Mouse (Mus musculus) retina, postnatal 7 days (tissue): ENCODE measurements around the gene Shisal2b.
A peak's percentile ranks its signal among the peaks of the same experiment; 100 is the strongest.
"Not testable (repeated sequence)": the region's sequence is repeated elsewhere in the genome, so short reads cannot be mapped to it uniquely, and the experiment has no call there.

ENCODE experiments used
- DNase-seq: peaks from one replicate; pipeline ENCODE4 v3.0.0-alpha.2; 2012; ENCODE audit warnings: low read depth, low spot score

Shisal2b gene

DNA sequence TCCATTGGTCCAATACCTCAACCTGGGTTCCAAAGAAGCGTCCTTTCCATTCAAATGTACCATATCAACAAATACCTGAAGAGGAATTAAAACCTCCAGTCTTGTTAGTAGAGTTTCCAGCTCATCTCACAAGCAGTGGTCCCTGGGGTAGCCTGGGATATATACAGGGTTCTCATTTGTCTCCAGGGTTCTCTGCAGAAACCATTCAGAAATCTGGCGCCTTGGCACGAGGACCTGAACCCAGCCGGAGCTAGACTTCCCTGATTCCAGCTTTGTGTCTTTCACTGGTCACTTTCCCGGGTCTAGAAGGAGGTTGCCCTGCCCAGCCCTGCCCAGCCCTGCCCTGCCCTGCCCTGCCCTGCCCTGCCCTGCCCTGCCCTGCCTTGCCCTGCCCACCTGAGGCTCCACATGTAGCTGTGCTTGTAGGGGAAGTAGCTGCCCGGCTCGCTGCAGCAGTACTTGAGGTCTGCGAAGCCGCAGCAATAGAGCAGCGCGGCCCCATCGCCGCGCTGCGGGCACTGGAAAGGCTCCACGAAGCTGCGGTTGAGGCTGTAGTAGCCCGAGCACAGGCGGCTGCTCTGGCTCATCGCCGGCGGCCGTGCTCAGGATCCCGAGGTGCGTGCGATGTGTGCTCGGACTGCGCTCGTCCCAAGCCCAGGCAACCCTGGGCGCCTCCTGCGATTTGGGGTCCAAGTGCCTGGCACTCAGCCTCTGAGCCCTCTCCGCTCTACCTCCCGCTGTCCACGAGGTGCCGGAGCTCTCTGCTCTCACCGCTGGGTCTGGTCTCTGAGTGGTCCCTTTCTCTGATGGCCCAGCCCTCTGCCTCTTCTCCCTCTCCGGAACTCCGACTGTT is at the start of gene Shisal2b:
Gene Shisal2b, minus strand, starts transcription at position 767 of the 853 bp plus-strand sequence.
- peak; percentile 14 for DNase-seq

DNA sequence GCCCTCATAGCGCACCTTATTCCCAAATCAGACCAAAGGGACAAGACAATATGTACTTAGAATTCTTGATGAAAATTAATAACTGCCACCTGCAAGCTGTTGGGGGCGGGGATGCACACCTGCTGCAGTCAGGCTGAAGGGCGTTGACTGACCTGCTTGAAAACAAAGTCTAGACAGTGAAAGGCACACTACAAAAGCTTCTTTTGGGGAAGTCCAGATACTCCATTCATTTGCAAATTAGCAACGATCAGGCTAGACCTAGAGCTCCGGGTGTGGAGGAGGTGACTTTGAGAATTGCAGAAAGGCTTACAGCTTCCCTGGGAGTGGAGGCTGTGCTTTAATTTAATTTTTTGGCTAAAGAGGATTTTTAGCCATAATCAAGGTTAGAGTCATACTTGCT is 47.9 kb upstream of the Shisal2b start:
- not testable (repeated sequence) for DNase-seq

GRCm38 (mm10) chr13:104911006-104911405 is 47.3 kb upstream of the Shisal2b start:
- not testable (repeated sequence) for DNase-seq

GRCm38 (mm10) chr13:104908691-104909090 is 45.0 kb upstream of the Shisal2b start:
- DNase-seq: no peak

GRCm38 (mm10) chr13:104894771-104895170 is 31.1 kb upstream of the Shisal2b start:
- DNase-seq: no peak

DNA sequence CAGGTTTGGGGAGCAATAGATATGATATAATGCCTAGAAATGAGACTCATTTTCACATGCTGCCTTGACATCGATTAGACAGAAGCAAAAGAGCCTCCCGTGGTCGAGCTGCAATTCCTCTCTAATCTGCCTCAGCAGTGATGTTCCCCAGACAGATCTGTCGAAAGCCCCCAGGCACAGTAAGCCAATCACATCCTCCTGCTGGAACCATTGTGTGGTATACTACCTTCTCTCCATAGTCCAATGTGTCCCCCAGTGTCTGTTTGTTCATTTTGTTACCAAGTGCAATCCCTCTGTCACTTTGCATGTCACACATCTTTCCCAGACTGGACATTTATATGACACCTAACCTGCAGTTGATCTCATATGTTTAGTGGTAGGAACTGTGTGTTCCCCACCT is 28.6 kb upstream of the Shisal2b start:
- no peak for DNase-seq

GRCm38 (mm10) chr13:104886308-104887032 is 22.8 kb upstream of the Shisal2b start:
- DNase-seq: no peak

DNA sequence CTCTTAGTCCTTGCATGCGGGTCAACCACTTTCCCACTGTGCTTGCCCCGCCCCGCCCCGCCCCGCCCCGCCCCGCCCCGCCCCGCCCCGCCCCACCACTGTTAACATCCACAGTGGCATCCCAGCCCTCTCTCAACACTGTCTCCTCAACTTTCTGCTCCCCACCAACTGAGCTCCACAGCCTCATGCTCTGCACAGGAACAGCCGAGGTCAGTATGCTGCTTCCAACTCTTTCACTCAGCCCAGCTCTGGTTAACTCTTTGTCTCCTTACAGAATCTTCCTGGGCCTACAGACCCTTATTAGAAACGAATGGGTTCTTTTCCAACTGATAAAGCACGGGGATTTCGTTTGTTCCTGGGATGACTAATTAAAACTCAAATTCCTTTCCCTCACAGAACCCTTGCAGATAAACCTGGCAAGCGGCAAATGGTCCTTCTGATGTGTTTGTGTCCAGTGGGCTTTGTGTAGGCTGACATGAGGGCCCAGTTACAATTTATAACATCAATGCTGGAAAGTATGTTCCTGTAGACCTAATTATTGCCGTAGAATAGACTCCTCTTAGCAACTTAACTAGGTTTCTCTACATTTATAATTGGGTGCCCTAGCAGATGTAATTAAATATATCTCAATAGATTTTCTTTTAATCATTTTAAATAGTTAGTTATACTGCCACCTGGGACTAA is 20.0 kb upstream of the Shisal2b start:
- no peak for DNase-seq

DNA sequence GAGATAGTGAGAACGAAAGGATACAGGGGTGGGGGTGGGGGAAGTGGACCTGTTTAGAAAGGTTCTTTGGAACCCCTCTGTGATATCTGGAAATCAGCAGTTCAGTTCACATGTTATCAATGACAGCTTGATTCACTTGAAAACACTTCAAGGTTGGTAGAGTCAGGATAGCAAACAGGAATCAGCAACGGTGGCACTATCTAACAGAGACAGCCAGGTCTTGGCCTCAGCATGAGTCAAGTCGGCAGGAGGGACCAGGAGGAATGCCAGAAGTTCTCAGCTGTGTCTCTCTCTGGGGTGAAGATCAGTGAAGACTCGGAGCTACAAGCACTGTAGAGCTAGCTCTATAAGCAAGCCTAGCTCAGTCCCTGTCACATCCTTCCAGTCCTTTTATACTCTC is 14.8 kb upstream of the Shisal2b start:
- DNase-seq: no peak

GRCm38 (mm10) chr13:104869907-104870306 is 6.2 kb upstream of the Shisal2b start:
- no peak for DNase-seq

DNA sequence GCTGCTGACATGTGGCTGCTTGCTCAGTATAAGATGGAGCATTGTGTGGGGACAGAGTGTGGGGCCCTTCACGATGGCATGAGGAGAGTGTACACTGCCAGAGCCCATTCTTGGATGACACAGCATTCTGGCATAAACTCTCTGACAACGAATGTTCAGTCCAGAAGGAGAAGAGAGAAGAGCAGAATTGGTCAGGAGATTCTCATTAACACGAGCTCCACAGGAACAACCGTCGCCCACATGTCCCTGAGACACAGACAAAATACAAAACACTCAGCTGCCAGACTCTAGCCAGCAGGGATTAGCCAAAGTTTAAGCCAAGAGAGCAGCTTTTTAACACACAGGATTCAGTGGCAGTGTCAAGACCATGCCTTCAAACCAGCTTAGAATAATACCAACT is 3.0 kb upstream of the Shisal2b start:
- DNase-seq: no peak

GRCm38 (mm10) chr13:104853645-104854044 is 10.0 kb downstream of the Shisal2b start:
- no peak for DNase-seq

DNA sequence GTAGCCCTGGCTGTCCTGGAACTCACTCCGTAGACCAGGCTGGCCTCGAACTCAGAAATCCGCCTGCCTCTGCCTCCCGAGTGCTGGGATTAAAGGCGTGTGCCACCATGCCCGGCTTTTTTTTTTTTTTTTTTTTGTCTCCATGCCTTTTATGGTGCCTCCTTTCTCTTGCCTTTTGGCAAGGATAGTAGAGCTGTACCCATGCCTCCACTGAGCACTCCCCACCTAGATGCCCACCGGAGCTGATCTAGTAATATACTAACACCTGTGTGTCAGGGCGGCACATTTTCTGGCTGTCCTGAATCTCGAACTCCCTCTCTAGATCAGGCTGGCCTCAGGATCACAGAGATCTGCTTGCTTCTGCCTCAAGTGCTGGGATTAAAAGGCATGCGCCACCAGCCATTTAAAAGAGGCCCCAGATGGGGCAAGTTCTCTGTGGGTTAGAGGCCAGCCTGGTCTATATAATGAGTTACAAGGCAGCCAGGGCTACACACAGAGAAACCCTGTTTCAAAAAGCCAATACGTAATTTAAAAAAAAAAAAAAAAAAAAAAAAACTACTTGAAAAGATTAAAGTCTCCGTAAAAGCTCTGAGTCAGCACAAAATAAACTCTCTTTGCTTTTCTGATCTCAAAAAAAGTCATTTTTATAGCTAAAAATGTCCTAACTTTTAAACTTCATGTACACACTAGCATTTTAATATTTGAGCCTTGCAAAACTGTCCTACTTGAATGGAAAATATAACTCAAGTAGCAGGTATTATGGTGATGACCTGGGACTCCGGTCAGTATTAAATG is 20.2 kb downstream of the Shisal2b start:
- no peak for DNase-seq

DNA sequence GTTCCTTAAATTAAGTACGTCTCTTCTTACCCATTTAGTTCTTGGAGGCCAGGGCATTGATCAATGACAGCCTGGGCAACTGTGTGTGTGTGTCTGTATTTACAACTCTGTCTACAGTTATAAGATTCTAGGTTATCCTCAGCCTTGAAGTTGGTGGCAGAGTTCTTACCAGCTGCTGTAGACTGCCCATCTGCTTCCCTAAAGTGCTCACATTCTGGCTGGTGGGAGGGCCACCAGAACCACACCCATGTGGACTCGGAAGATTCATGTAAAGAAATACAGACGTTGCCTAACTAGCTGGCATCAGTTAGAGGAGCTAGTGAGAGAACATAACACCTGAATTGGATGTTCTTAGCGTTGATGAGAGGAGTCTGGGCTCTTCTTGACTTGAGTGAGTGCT is 21.8 kb downstream of the Shisal2b start:
- no peak for DNase-seq

DNA sequence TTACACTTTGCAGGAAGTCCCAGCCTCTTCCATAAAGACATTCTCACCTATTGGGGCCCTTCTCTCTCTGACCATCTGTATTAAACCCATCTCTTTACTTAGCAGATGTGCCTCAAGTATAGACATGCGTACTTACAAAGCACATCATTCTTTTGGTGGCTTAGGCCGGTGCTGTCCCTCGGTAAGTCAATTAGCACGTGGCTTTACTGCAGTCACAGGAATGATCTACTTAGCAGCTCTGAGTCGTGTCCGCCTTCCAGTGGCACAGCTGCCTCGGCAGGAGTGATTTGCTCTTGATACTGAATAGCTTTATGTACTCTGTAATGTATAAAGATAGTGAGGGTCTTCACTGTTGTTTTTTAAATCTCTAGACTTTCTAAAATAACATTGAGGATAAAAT is 26.1 kb downstream of the Shisal2b start:
- DNase-seq: no peak

DNA sequence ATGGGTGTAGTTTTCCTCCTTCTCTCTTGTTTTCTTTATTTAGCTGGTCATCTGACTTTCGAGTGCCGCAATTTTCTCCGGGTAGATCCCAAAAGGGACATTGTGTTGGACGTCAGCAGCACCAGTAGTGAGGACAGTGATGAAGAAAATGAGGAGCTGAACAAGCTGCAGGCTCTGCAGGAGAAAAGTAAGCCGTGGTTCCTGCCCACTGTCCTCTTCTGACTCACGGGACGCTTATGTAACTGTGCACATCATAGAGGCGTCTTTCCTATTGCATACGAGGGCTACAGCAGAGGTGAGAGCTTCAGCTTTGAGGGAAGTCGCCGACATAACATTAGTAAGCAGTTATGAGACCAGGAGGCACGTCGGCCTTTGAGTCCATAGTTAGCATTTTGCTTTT is 30.9 kb downstream of the Shisal2b start:
- no peak for DNase-seq

- no peak for DNase-seq
Measured at GRCm38 (mm10) chr13:104825470-104825869, 38.2 kb downstream of the Shisal2b start.

DNA sequence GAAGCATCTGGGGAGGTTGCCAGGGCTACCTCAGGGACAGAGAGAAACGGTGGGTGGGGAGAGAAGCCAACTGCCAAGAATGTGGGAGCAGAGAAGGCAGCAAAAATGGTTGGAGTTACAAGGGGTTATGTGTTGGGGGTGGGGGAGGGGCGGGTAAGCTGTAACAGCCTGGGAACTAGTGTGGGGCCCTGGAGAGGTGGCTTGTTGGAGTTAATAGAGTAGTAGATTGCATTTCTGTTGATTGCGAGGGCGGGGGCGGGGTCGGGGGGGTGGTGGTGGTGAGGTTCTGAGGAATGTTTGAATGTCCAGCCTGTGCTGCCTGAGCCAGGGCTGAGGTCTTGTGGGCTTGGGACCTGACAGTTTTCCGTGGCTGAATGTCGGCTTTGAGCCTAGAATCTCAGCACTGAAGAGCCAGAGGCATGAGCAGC is 41.3 kb downstream of the Shisal2b start:
- no peak for DNase-seq

DNA sequence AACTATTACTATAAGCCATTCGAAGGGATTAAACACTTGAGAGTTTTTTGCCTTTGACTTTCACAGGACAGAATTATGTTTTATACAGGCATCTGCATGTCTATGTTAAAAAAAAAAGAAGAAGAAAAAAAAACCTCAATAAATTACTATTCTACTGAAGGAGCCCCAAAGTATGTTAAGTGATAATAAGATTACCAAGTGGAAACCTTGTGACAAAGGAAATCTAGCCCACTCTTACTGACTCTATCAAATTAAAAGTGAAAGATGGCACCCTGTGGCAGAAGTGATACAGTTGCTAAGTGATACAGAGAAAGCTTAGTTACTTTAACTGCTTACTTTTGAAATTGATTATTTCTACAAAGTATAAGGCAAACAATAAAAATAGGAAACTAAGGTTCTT is 41.8 kb downstream of the Shisal2b start:
- DNase-seq: no peak

- no peak for DNase-seq
Measured at GRCm38 (mm10) chr13:104821192-104821591, 42.5 kb downstream of the Shisal2b start.

DNA sequence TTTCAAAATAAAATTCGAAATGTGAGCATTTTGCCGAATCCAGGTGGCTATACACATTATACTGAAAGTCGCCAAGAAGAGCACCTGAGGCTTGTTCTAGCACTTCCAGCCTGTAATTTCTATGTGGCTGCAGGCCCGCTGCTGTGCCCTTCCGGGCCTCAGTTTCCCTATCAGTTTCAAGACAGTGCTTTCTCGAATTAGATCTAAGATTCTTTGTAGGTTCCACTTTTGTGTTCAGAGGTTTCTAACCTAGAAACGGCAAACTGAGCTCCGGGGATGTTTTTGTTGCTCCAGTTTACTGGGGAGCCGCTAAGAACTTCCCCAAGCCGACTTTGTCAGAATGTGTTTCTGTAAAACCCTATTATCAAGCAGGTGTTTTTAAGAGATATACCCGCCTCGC is 46.0 kb downstream of the Shisal2b start:
- no peak for DNase-seq
